Mouse (Mus musculus) forebrain, embryonic 15.5 days (tissue): ENCODE measurements around the gene Crtc1. TPM values are rescaled to one million over a fixed set of nuclear protein-coding genes. Genes with fewer than 3 reads are reported as not detected.
A peak's percentile ranks its signal among the peaks of the same experiment; 100 is the strongest.

ENCODE experiments used
- ATAC-seq: fragments of 200-750 bp; cut with Nextera tagmentation; replicated peaks from 2 replicates; pipeline ENCODE4 v1.8.0; 2017; ENCODE audit warnings: mild to moderate bottlenecking, moderate TSS enrichment, moderate library complexity
- H3K27ac ChIP-seq: fragments of 300-500 bp; sonication (generic); replicated peaks from 2 replicates; pipeline ENCODE4 v1.5.1; 2015; ENCODE audit warnings: mild to moderate bottlenecking, inconsistent platforms
- H3K27me3 ChIP-seq: fragments of 300-500 bp; sonication (generic); 2 replicates; pipeline ENCODE4 v1.6.1; 2015; ENCODE audit warnings: inconsistent platforms
- H3K36me3 ChIP-seq: fragments of 300-500 bp; sonication (generic); 2 replicates; pipeline ENCODE4 v1.6.1; 2015; ENCODE audit warnings: mild to moderate bottlenecking, inconsistent platforms
- H3K4me1 ChIP-seq: fragments of 300-500 bp; sonication (generic); 2 replicates; pipeline ENCODE4 v1.6.1; 2015; ENCODE audit warnings: inconsistent platforms
- H3K4me2 ChIP-seq: fragments of 300-500 bp; sonication (generic); replicated peaks from 2 replicates; pipeline ENCODE4 v1.6.1; 2015; ENCODE audit warnings: mild to moderate bottlenecking, inconsistent platforms
- H3K4me3 ChIP-seq: fragments of 300-500 bp; sonication (generic); 2 replicates; pipeline ENCODE4 v1.5.1; 2015; ENCODE audit warnings: mild to moderate bottlenecking, inconsistent platforms
- H3K9ac ChIP-seq: fragments of 300-500 bp; sonication (generic); replicated peaks from 2 replicates; pipeline ENCODE4 v1.6.1; 2015; ENCODE audit warnings: mild to moderate bottlenecking, inconsistent platforms
- H3K9me3 ChIP-seq: fragments of 300-500 bp; sonication (generic); 2 replicates; pipeline ENCODE4 v1.6.1; 2016; ENCODE audit warnings: inconsistent platforms
- WGBS: fragments of 180-500 bp; shearing (Covaris S2); methylation state at CpG from one replicate; pipeline ENCODE4 v1.1.7; 2015; ENCODE audit warnings: mixed read lengths; 5-methylcytosine and 5-hydroxymethylcytosine counted together
- polyA plus RNA-seq: library from polyadenylated mRNA; unstranded; fragments of >200 nt; fragmentation: Nextera tagmentation; extraction: Ambion mirVana; gene quantifications from 2 replicates; pipeline ENCODE4 v1.2.1, GENCODE M21; 2015

Gene Crtc1
- polyA plus RNA-seq, 1 experiment from 2014 or later, result 41.0 TPM

GRCm38 (mm10) chr8:70440246-70440645 is 867 bp upstream of the Crtc1 start:
- Histone ChIP-seq H3K4me1 (peaks cover 26% of the 10 kb centered on the region), H3K27ac (no peak overlapping the region), H3K4me2 (peak overlapping the region; percentile 79), H3K9ac (peak overlapping the region; percentile 71), H3K27me3 (no peaks in the 10 kb centered on the region), H3K9me3 (no peaks in the 10 kb centered on the region), H3K36me3 (no peaks in the 10 kb centered on the region), H3K4me3 (peak overlapping the region; percentile 52; the same call in 1 of the 2 replicates)
- 52% methylated on average over 3 of the region's 3 CpGs for WGBS
- peak; percentile 1; the same call in 1 of the 2 replicates for ATAC-seq

- H3K4me3 ChIP-seq, result peak overlapping the region; percentile 52
- H3K4me2 ChIP-seq, result peak overlapping the region; percentile 79
- no peaks in the 10 kb centered on the region for H3K36me3 ChIP-seq
- WGBS, result 6% methylated on average over 7 of the region's 7 CpGs
- no peak for ATAC-seq
- H3K4me1 ChIP-seq, result peaks cover 27% of the 10 kb centered on the region
- no peaks in the 10 kb centered on the region for H3K9me3 ChIP-seq
- H3K9ac ChIP-seq, result peak overlapping the region; percentile 71
- no peaks in the 10 kb centered on the region for H3K27me3 ChIP-seq
- peak overlapping the region; percentile 83 for H3K27ac ChIP-seq
These were observed 435 bp upstream of the Crtc1 start for GRCm38 (mm10) chr8:70439848-70440179.

- ATAC-seq, result no peak
- Histone ChIP-seq H3K36me3 (no peaks in the 10 kb centered on the region), H3K4me2 (peak overlapping the region; percentile 79), H3K27ac (no peak overlapping the region), H3K27me3 (no peaks in the 10 kb centered on the region), H3K4me3 (peak overlapping the region; percentile 52), H3K9ac (peak overlapping the region; percentile 62; the same call in 1 of the 2 replicates), H3K4me1 (peaks cover 27% of the 10 kb centered on the region), H3K9me3 (no peaks in the 10 kb centered on the region)
- WGBS, result 94% methylated on average over 2 of the region's 2 CpGs
These were observed 956 bp downstream of the Crtc1 start for GRCm38 (mm10) chr8:70438423-70438822.

GRCm38 (mm10) chr8:70435156-70435555 is 4.2 kb downstream of the Crtc1 start:
- 94% methylated on average over 5 of the region's 5 CpGs for WGBS
- Histone ChIP-seq H3K4me3 (no peak overlapping the region), H3K9ac (no peak overlapping the region), H3K9me3 (no peaks in the 10 kb centered on the region), H3K4me1 (peaks cover 24% of the 10 kb centered on the region), H3K4me2 (no peak overlapping the region), H3K36me3 (no peaks in the 10 kb centered on the region), H3K27me3 (no peaks in the 10 kb centered on the region), H3K27ac (no peak overlapping the region)
- ATAC-seq, result no peak

GRCm38 (mm10) chr8:70432991-70433536 is 6.3 kb downstream of the Crtc1 start:
- Histone ChIP-seq H3K4me3 (no peak overlapping the region), H3K9ac (no peak overlapping the region), H3K27ac (no peak overlapping the region), H3K9me3 (no peaks in the 10 kb centered on the region), H3K4me2 (no peak overlapping the region), H3K27me3 (no peaks in the 10 kb centered on the region), H3K36me3 (no peaks in the 10 kb centered on the region), H3K4me1 (peaks cover 10% of the 10 kb centered on the region)
- ATAC-seq, result no peak
- 44% methylated on average over 4 of the region's 4 CpGs for WGBS

GRCm38 (mm10) chr8:70431213-70431612 is 8.2 kb downstream of the Crtc1 start:
- Histone ChIP-seq H3K4me1 (0 out of 2 replicates have a peak, but pooled peaks cover 3% of the 10 kb centered on the region), H3K4me3 (no peak overlapping the region), H3K9ac (no peak overlapping the region), H3K27me3 (no peaks in the 10 kb centered on the region), H3K27ac (no peak overlapping the region), H3K4me2 (no peak overlapping the region), H3K9me3 (no peaks in the 10 kb centered on the region), H3K36me3 (no peaks in the 10 kb centered on the region)
- ATAC-seq, result no peak
- 96% methylated on average over 4 of the region's 4 CpGs for WGBS

- ATAC-seq, result no peak
- Histone ChIP-seq H3K4me3 (no peak overlapping the region), H3K27ac (no peak overlapping the region), H3K4me1 (no peaks in the 10 kb centered on the region), H3K36me3 (no peaks in the 10 kb centered on the region), H3K9ac (no peak overlapping the region), H3K4me2 (no peak overlapping the region), H3K9me3 (no peaks in the 10 kb centered on the region), H3K27me3 (no peaks in the 10 kb centered on the region)
- 91% methylated on average over 2 of the region's 2 CpGs for WGBS
These were observed 13.0 kb downstream of the Crtc1 start for GRCm38 (mm10) chr8:70426300-70426907.

- Histone ChIP-seq H3K9me3 (no peaks in the 10 kb centered on the region), H3K4me3 (no peak overlapping the region), H3K4me1 (peaks cover 10% of the 10 kb centered on the region), H3K27me3 (no peaks in the 10 kb centered on the region), H3K4me2 (no peak overlapping the region), H3K27ac (no peak overlapping the region), H3K36me3 (no peaks in the 10 kb centered on the region), H3K9ac (no peak overlapping the region)
- no peak for ATAC-seq
- WGBS, result 86% methylated on average over 2 of the region's 2 CpGs
These were observed 16.7 kb downstream of the Crtc1 start for GRCm38 (mm10) chr8:70422722-70423121.

- Histone ChIP-seq H3K27me3 (no peaks in the 10 kb centered on the region), H3K27ac (no peak overlapping the region), H3K4me1 (peaks cover 17% of the 10 kb centered on the region), H3K9me3 (no peaks in the 10 kb centered on the region), H3K4me3 (no peak overlapping the region), H3K9ac (no peak overlapping the region), H3K4me2 (no peak overlapping the region), H3K36me3 (no peaks in the 10 kb centered on the region)
- ATAC-seq, result no peak
- 86% methylated on average over 18 of the region's 18 CpGs for WGBS
These were observed 17.9 kb downstream of the Crtc1 start for GRCm38 (mm10) chr8:70421349-70422104.

GRCm38 (mm10) chr8:70419879-70420643 is 19.3 kb downstream of the Crtc1 start:
- WGBS, result 84% methylated on average over 11 of the region's 11 CpGs
- H3K9ac ChIP-seq, result no peak overlapping the region
- no peaks in the 10 kb centered on the region for H3K9me3 ChIP-seq
- H3K4me3 ChIP-seq, result no peak overlapping the region
- H3K36me3 ChIP-seq, result no peaks in the 10 kb centered on the region
- H3K27ac ChIP-seq, result no peak overlapping the region
- peaks cover 26% of the 10 kb centered on the region for H3K4me1 ChIP-seq
- H3K27me3 ChIP-seq, result no peaks in the 10 kb centered on the region
- no peak for ATAC-seq
- no peak overlapping the region for H3K4me2 ChIP-seq

GRCm38 (mm10) chr8:70418954-70419353 is 20.4 kb downstream of the Crtc1 start:
- ATAC-seq, result peak; percentile 30
- Histone ChIP-seq H3K27me3 (no peaks in the 10 kb centered on the region), H3K9ac (no peak overlapping the region), H3K9me3 (no peaks in the 10 kb centered on the region), H3K36me3 (no peaks in the 10 kb centered on the region), H3K4me2 (no peak overlapping the region), H3K4me3 (no peak overlapping the region), H3K4me1 (peaks cover 26% of the 10 kb centered on the region), H3K27ac (no peak overlapping the region)
- WGBS, result 40% methylated on average over 14 of the region's 14 CpGs

GRCm38 (mm10) chr8:70417914-70418313 is 21.5 kb downstream of the Crtc1 start:
- 48% methylated on average over 10 of the region's 10 CpGs for WGBS

More at GRCm38 (mm10) chr8:70417914-70418313, 21.5 kb downstream of the Crtc1 start:
- Histone ChIP-seq H3K9me3 (no peaks in the 10 kb centered on the region), H3K4me2 (no peak overlapping the region), H3K4me3 (no peak overlapping the region), H3K36me3 (no peaks in the 10 kb centered on the region; the same call in 1 of the 2 replicates), H3K4me1 (peaks cover 26% of the 10 kb centered on the region), H3K9ac (no peak overlapping the region), H3K27me3 (no peaks in the 10 kb centered on the region), H3K27ac (no peak overlapping the region)
- ATAC-seq, result no peak
